In the genomic region with DNA sequence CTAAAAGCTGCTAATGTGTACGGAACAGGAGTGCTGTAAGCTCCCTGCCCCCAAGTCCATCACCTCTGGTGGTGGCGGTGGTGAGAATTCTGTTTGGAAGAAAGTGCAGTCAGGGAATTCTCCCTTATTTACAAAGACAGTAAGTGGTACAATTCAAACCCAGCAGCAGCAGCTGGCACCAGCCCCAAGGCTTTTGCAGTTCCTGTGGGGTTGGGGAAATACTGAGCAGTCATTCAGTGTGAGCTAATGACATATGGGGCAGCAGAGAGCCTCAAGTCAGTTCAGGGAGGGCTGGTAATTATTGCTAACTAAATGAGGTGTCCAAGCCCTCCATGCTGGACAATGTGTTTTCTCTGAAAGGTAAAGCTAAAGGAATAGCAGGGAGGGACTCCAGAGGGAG, we compare ENCODE assay signal across 16 mouse cellular contexts.
DNase-seq lines count a peak whose midpoint lies in the region.
"Had no signal": no experiment of that assay in that cellular context is flagged by ENCODE, and none has a peak within 500 bp of the region (broad histone marks: within the 10 kb centered on the region; RNA-seq: fewer than 3 reads in every experiment).

No protein-coding gene starts in this region.

- DNase-seq in cerebellum, adult 11-12 months = peak; percentile 55
- DNase-seq in cerebellum, postnatal 4 days (ENCODE audit: low spot score in 2 of 2) = no peak
- DNase-seq in adrenal gland, postnatal 14 days = peak; percentile 11
- DNase-seq in cerebellum, adult 18-20 months = peak; percentile 48 to 55
- DNase-seq in cerebellum, postnatal 36 days = peak; percentile 42 to 47
- DNase-seq in gastrocnemius, postnatal 14 days = no peak
- no peak for DNase-seq in right cerebral cortex, postnatal 4 days
- DNase-seq in embryo, embryonic 11 days = no peak
- DNase-seq: gastrocnemius, postnatal 10 days; heart, postnatal 10 days; kidney, adult 8-10 months; kidney, postnatal 36 days; liver; lung, adult 18-20 months; lung, postnatal 36 days; right cerebral cortex, adult 18-20 months had no signal

- intact Hi-C loops in gastrocnemius, postnatal 14 days (cut with DNase I; ENCODE audit: low total_unique reads) = no loop called here

Comparison
In these comparisons a context has a peak if more than half of its experiments do, and no peak if none do; other contexts are left out.
1. DNase-seq: peak in cerebellum, adult 11-12 months (single experiment), adrenal gland, postnatal 14 days (single experiment), cerebellum, adult 18-20 months (2 of 2) and cerebellum, postnatal 36 days (2 of 2); none in cerebellum, postnatal 4 days (0 of 2), gastrocnemius, postnatal 14 days (single experiment), right cerebral cortex, postnatal 4 days (single experiment) and embryo, embryonic 11 days (single experiment).